Mouse (Mus musculus): ENCODE results near the gene Cygb. TPM values are rescaled to one million over a fixed set of nuclear protein-coding genes. Genes with fewer than 3 reads are reported as not detected.

Gene Cygb
- polyA plus RNA-seq, 1 experiment from 2014 or later = 6.9 TPM

- no peaks in the 10 kb centered on the region for H3K36me3 ChIP-seq
- H3K4me3 ChIP-seq = no peak overlapping the region
- no peak for ATAC-seq (ENCODE audit: low FRiP score, low read depth)
- WGBS = 76% methylated on average over 17 of the region's 17 CpGs
- H3K9ac ChIP-seq = no peak overlapping the region
- peaks cover 9% of the 10 kb centered on the region for H3K27me3 ChIP-seq (replicated peaks)
- H3K4me2 ChIP-seq (replicated peaks) = no peak overlapping the region
- no peaks in the 10 kb centered on the region for H3K9me3 ChIP-seq
- peaks cover 24% of the 10 kb centered on the region for H3K4me1 ChIP-seq
- no peak overlapping the region for H3K27ac ChIP-seq
These were observed 28.8 kb downstream of the Cygb start for GRCm38 (mm10) chr11:116625081-116626000.

DNA sequence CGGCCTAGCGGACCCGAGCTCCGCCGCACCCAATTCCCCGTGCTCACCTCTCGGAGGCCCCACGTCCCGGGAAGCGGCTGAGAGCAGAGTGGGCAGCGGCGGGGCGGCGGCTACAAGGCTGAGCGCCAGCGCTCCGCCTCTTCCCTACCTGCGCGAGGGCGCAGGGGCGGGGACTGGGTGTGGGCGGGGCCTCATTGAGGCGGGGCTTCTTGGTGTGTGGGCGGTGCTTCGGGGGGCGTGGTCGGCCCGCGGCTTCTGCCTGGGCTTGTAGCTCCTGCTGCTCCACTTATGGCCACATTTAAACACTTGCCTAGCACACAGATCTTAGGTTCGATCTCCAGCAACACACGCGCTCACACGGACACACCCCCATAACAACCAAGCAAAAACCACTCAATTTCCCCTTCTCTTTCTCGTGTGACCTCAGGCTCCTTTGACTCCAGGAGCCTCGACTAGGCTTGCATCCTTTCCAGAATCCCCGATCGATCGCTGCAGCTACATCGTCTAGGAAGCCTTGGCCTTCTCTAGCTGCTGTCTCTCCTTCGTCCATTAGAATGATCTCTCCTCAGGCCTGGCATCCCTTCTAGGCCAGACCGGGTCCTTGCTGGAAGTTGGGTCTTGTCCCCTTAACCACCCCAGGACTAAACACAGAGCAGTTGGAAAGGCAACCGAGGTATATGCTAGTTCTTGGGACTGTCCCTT, 29.8 kb downstream of the Cygb start:
- Histone ChIP-seq H3K9ac (peak overlapping the region; percentile 57), H3K4me1 (peaks cover 34% of the 10 kb centered on the region), H3K4me2 (replicated peaks) (peak overlapping the region; percentile 81), H3K27ac (no peak overlapping the region), H3K4me3 (peak overlapping the region; percentile 58), H3K36me3 (no peaks in the 10 kb centered on the region), H3K27me3 (replicated peaks) (peaks cover 9% of the 10 kb centered on the region), H3K9me3 (no peaks in the 10 kb centered on the region)
- 11% methylated on average over 42 of the region's 42 CpGs for WGBS
- ATAC-seq (ENCODE audit: low FRiP score, low read depth) = 0 out of 2 replicates have a peak, but pooled peaks have one; percentile 37

- WGBS = 6% methylated on average over 40 of the region's 40 CpGs
- no peaks in the 10 kb centered on the region for H3K36me3 ChIP-seq
- peak overlapping the region; percentile 58 for H3K4me3 ChIP-seq
- H3K27me3 ChIP-seq (replicated peaks) = peaks cover 9% of the 10 kb centered on the region
- peaks cover 38% of the 10 kb centered on the region for H3K4me1 ChIP-seq
- peak overlapping the region; percentile 81 for H3K4me2 ChIP-seq (replicated peaks)
- H3K9ac ChIP-seq = peak overlapping the region; percentile 57
- 0 out of 2 replicates have a peak, but pooled peaks have one; percentile 24 for ATAC-seq (ENCODE audit: low FRiP score, low read depth)
- no peak overlapping the region for H3K27ac ChIP-seq
- H3K9me3 ChIP-seq = no peaks in the 10 kb centered on the region
These were observed 30.6 kb downstream of the Cygb start for GRCm38 (mm10) chr11:116623281-116624124.

- WGBS = 52% methylated on average over 6 of the region's 6 CpGs
- H3K36me3 ChIP-seq = no peaks in the 10 kb centered on the region
- no peak for ATAC-seq (ENCODE audit: low FRiP score, low read depth)
- H3K27ac ChIP-seq = no peak overlapping the region
- peaks cover 9% of the 10 kb centered on the region for H3K27me3 ChIP-seq (replicated peaks)
- H3K9ac ChIP-seq = 0 out of 2 replicates have a peak overlapping the region, but pooled peaks have one; percentile 3
- no peak overlapping the region for H3K4me3 ChIP-seq
- peak overlapping the region; percentile 81; the same call in 1 of the 2 replicates for H3K4me2 ChIP-seq (replicated peaks)
- H3K4me1 ChIP-seq = peaks cover 46% of the 10 kb centered on the region
- H3K9me3 ChIP-seq = no peaks in the 10 kb centered on the region
These were observed 32.8 kb downstream of the Cygb start for GRCm38 (mm10) chr11:116621258-116621704.

GRCm38 (mm10) chr11:116620559-116621253, 33.4 kb downstream of the Cygb start:
- no peak for ATAC-seq (ENCODE audit: low FRiP score, low read depth)
- Histone ChIP-seq H3K36me3 (no peaks in the 10 kb centered on the region), H3K9ac (0 out of 2 replicates have a peak overlapping the region, but pooled peaks have one; percentile 3), H3K4me3 (no peak overlapping the region), H3K4me1 (peaks cover 50% of the 10 kb centered on the region), H3K4me2 (replicated peaks) (peak overlapping the region; percentile 31), H3K27me3 (replicated peaks) (peaks cover 9% of the 10 kb centered on the region), H3K9me3 (no peaks in the 10 kb centered on the region), H3K27ac (no peak overlapping the region)
- WGBS = 79% methylated on average over 10 of the region's 10 CpGs

DNA sequence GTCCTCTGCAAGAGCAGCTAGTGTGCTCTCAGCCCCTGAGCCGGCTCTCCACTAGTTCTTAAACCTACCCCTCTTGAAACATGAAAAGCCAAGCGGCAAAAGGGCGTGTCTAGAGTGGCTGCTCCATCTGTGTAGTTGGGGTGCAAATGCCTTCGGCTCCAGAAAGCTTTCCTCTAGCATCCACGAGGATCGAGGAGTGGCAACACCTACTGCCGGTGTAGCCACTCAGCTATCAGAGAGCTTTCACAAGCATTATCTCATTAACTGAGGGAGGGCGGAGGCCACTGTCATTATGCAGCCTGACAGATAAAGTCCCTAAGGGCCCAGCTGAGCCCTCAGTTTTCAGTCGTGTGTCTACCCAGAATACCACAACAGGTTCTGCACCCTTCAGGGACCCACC, 34.0 kb downstream of the Cygb start:
- WGBS = 41% methylated on average over 9 of the region's 9 CpGs
- H3K4me1 ChIP-seq = peaks cover 50% of the 10 kb centered on the region
- peak overlapping the region; percentile 31; the same call in 1 of the 2 replicates for H3K4me2 ChIP-seq (replicated peaks)

GRCm38 (mm10) chr11:116619561-116619960, 34.6 kb downstream of the Cygb start:
- Histone ChIP-seq H3K27me3 (replicated peaks) (peaks cover 9% of the 10 kb centered on the region), H3K36me3 (no peaks in the 10 kb centered on the region), H3K4me2 (replicated peaks) (peak overlapping the region; percentile 31; the same call in 1 of the 2 replicates), H3K4me1 (peaks cover 50% of the 10 kb centered on the region), H3K9me3 (no peaks in the 10 kb centered on the region), H3K27ac (no peak overlapping the region), H3K4me3 (no peak overlapping the region), H3K9ac (no peak overlapping the region)
- no peak for ATAC-seq (ENCODE audit: low FRiP score, low read depth)
- WGBS = 50% methylated on average over 8 of the region's 8 CpGs

More for the DNA sequence above, 34.0 kb downstream of the Cygb start:
- no peak overlapping the region for H3K9ac ChIP-seq
- no peaks in the 10 kb centered on the region for H3K36me3 ChIP-seq
- H3K27me3 ChIP-seq (replicated peaks) = peaks cover 9% of the 10 kb centered on the region
- ATAC-seq (ENCODE audit: low FRiP score, low read depth) = no peak
- H3K4me3 ChIP-seq = no peak overlapping the region
- no peaks in the 10 kb centered on the region for H3K9me3 ChIP-seq
- no peak overlapping the region for H3K27ac ChIP-seq

- Histone ChIP-seq H3K27me3 (replicated peaks) (peaks cover 7% of the 10 kb centered on the region), H3K9ac (no peak overlapping the region), H3K4me1 (peaks cover 49% of the 10 kb centered on the region), H3K27ac (no peak overlapping the region), H3K4me2 (replicated peaks) (peak overlapping the region; percentile 31; the same call in 1 of the 2 replicates), H3K9me3 (no peaks in the 10 kb centered on the region), H3K4me3 (no peak overlapping the region), H3K36me3 (no peaks in the 10 kb centered on the region)
- 80% methylated on average over 7 of the region's 7 CpGs for WGBS
- no peak for ATAC-seq (ENCODE audit: low FRiP score, low read depth)
These were observed 35.0 kb downstream of the Cygb start for GRCm38 (mm10) chr11:116619156-116619555.

DNA sequence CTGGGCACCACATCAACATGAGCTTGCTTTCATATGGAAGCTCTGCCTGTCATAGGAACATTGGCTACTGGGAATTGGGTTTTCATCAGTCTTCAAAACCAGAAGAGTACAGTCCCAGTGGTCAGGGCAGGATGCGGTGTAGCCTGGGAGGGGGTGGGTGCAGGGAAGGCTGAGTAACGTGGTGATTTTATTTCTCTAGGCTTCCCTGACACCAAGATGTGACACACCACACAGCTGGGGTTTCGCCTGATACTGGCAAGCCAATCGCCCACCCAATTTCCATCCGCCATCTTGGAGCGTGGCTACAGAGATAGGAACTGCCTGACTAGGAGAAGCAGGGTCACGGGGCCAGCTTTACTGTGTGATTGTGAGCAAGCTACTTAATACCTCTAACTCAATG, 35.4 kb downstream of the Cygb start:
- Histone ChIP-seq H3K36me3 (no peaks in the 10 kb centered on the region), H3K4me2 (replicated peaks) (no peak overlapping the region), H3K4me1 (peaks cover 44% of the 10 kb centered on the region), H3K27me3 (replicated peaks) (peaks cover 2% of the 10 kb centered on the region), H3K27ac (no peak overlapping the region), H3K9me3 (no peaks in the 10 kb centered on the region), H3K9ac (no peak overlapping the region), H3K4me3 (no peak overlapping the region)
- no peak for ATAC-seq (ENCODE audit: low FRiP score, low read depth)
- WGBS = 86% methylated on average over 7 of the region's 7 CpGs

DNA sequence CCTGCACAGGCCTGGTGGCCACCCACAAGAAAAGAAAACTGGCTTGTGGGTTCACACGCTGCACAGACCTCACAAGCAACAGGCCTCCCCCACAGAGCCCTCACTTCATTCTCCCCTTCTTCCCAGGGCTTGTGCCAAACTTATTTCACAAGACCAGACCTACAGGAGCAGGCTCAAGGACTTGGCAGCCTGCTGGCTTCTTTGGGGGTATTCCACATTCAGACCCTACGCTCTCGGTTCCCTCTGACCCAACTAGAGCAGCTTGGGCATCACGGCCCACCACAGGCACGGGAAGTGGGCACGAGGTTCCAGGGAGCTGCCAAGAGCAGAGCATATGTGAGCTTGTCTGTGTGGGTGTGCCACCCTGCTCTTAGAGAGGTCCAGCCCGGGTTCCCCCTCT, 36.5 kb downstream of the Cygb start:
- H3K4me3 ChIP-seq = no peak overlapping the region
- no peaks in the 10 kb centered on the region for H3K27me3 ChIP-seq (replicated peaks)
- no peak overlapping the region for H3K9ac ChIP-seq
- H3K36me3 ChIP-seq = no peaks in the 10 kb centered on the region
- WGBS = 89% methylated on average over 7 of the region's 7 CpGs
- H3K4me1 ChIP-seq = peaks cover 40% of the 10 kb centered on the region
- no peak overlapping the region for H3K27ac ChIP-seq
- H3K9me3 ChIP-seq = no peaks in the 10 kb centered on the region
- H3K4me2 ChIP-seq (replicated peaks) = no peak overlapping the region
- ATAC-seq (ENCODE audit: low FRiP score, low read depth) = no peak

- 77% methylated on average over 10 of the region's 10 CpGs for WGBS
- Histone ChIP-seq H3K4me3 (no peak overlapping the region), H3K36me3 (no peaks in the 10 kb centered on the region), H3K4me1 (peaks cover 37% of the 10 kb centered on the region), H3K27me3 (replicated peaks) (no peaks in the 10 kb centered on the region), H3K27ac (no peak overlapping the region), H3K4me2 (replicated peaks) (no peak overlapping the region), H3K9me3 (no peaks in the 10 kb centered on the region), H3K9ac (no peak overlapping the region)
- no peak for ATAC-seq (ENCODE audit: low FRiP score, low read depth)
These were observed 37.5 kb downstream of the Cygb start for GRCm38 (mm10) chr11:116616438-116617118.
